Mouse (Mus musculus) heart, embryonic 13.5 days (tissue): ENCODE data around the gene Rdh9. TPM values are rescaled to one million over a fixed set of nuclear protein-coding genes. Genes with fewer than 3 reads are reported as not detected.

Experiments
- polyA plus RNA-seq: library from polyadenylated mRNA; unstranded; fragments of >200 nt; fragmentation: Nextera tagmentation; extraction: Ambion mirVana; gene quantifications from 2 replicates; pipeline ENCODE4 v1.2.1, GENCODE M21; 2015

The Rdh9 gene
- polyA plus RNA-seq, 1 experiment from 2014 or later, result 0.15 TPM

Other genes with a start within 250 kb of the Rdh9 start
- 0.62 TPM in 2 replicates for gene Nxph4, start 241.8 kb upstream of the Rdh9 start, polyA plus RNA-seq
- 30.7 and 37.9 TPM in 2 replicates for gene Lrp1, start 155.2 kb upstream of the Rdh9 start, polyA plus RNA-seq
- gene Stat6, start 133.4 kb upstream of the Rdh9 start, polyA plus RNA-seq, result 24.5 and 24.6 TPM in 2 replicates
- 7.1 and 7.4 TPM in 2 replicates for gene Nemp1, start 109.5 kb upstream of the Rdh9 start, polyA plus RNA-seq
- 9.7 and 10.4 TPM in 2 replicates for gene Nab2, start 107.8 kb upstream of the Rdh9 start, polyA plus RNA-seq
- gene Myo1a, start 71.2 kb upstream of the Rdh9 start, polyA plus RNA-seq, result 0.27 and 0.28 TPM in 2 replicates
- gene Tac2, start 51.9 kb upstream of the Rdh9 start, polyA plus RNA-seq, result 1.2 and 2.0 TPM in 2 replicates
- 1.6 and 2.0 TPM in 2 replicates for gene Zbtb39, start 36.8 kb upstream of the Rdh9 start, polyA plus RNA-seq
- gene Gpr182, start 24.7 kb upstream of the Rdh9 start, polyA plus RNA-seq, result 20.2 TPM in 2 replicates
- gene Rdh1, start 16.7 kb upstream of the Rdh9 start, polyA plus RNA-seq, result not detected in 2 replicates
- not detected in 2 replicates for gene Rdh16f1, start 16.6 kb upstream of the Rdh9 start, polyA plus RNA-seq
- not detected in 2 replicates for gene Rdh16, start 24.8 kb downstream of the Rdh9 start, polyA plus RNA-seq
- gene Rdh19, start 73.5 kb downstream of the Rdh9 start, polyA plus RNA-seq, result not detected in 2 replicates
- gene Rdh16f2, start 90.1 kb downstream of the Rdh9 start, polyA plus RNA-seq, result not detected in 2 replicates
- gene Rdh7, start 112.4 kb downstream of the Rdh9 start, polyA plus RNA-seq, result not detected in 2 replicates
- gene Sdr9c7, start 122.1 kb downstream of the Rdh9 start, polyA plus RNA-seq, result not detected in 2 replicates
- gene Hsd17b6, start 231.2 kb downstream of the Rdh9 start, polyA plus RNA-seq, result not detected in 2 replicates
- 50.5 and 53.2 TPM in 2 replicates for gene Prim1, start 238.8 kb downstream of the Rdh9 start, polyA plus RNA-seq